Mouse (Mus musculus): Measurements from ENCODE around the gene Gzmm. TPM values are rescaled to one million over a fixed set of nuclear protein-coding genes. Genes with fewer than 3 reads are reported as not detected.

Gene Gzmm
- 0.96 and 1.0 TPM in 2 replicates for polyA plus RNA-seq (2012; rRNA removed; ENCODE audit: low replicate concordance)

GRCm38 (mm10) chr10:79688720-79689119 lies at the start of gene Gzmm:
Gzmm (plus strand) TSS chr10:79689020.

GRCm38 (mm10) chr10:79645711-79646110 lies 43.1 kb upstream of the Gzmm start, which contains the start of gene Odf3l2:
Odf3l2 (minus strand) TSS chr10:79645738.

GRCm38 (mm10) chr10:79664131-79664665 lies 24.6 kb upstream of the Gzmm start, which contains the start of gene Madcam1:
Madcam1 (plus strand) TSS chr10:79664559.

GRCm38 (mm10) chr10:79668771-79669575 lies 19.8 kb upstream of the Gzmm start, which contains the start of gene Tpgs1:
Tpgs1 (plus strand) TSS chr10:79669369.

GRCm38 (mm10) chr10:79681591-79682245 lies 7.1 kb upstream of the Gzmm start, which contains the start of gene Cdc34:
Cdc34 (plus strand) TSS chr10:79682195.

GRCm38 (mm10) chr10:79704065-79704969 lies 15.5 kb downstream of the Gzmm start, which contains the start of gene Bsg:
Bsg (plus strand) TSS chr10:79704491.

GRCm38 (mm10) chr10:79716254-79716987 lies 27.6 kb downstream of the Gzmm start, which contains the start of gene Hcn2:
Hcn2 (plus strand) TSS chr10:79716634.

Other genes with a start within 250 kb of the Gzmm start
- not detected in 2 replicates for gene Vmn2r83, start 220.3 kb upstream of the Gzmm start, polyA plus RNA-seq (2012; rRNA removed; ENCODE audit: low replicate concordance)
- 24.3 and 42.8 TPM in 2 replicates for gene Plpp2, start 155.2 kb upstream of the Gzmm start, polyA plus RNA-seq (2012; rRNA removed; ENCODE audit: low replicate concordance)
- 50.2 and 106 TPM in 2 replicates for gene Mier2, start 133.8 kb upstream of the Gzmm start, polyA plus RNA-seq (2012; rRNA removed; ENCODE audit: low replicate concordance)
- gene Theg, start 101.7 kb upstream of the Gzmm start, polyA plus RNA-seq (2012; rRNA removed; ENCODE audit: low replicate concordance): not detected in 2 replicates
- gene C2cd4c, start 75.0 kb upstream of the Gzmm start, polyA plus RNA-seq (2012; rRNA removed; ENCODE audit: low replicate concordance): 0.11 and 0.67 TPM in 2 replicates
- gene Shc2, start 51.1 kb upstream of the Gzmm start, polyA plus RNA-seq (2012; rRNA removed; ENCODE audit: low replicate concordance): 11.9 and 35.3 TPM in 2 replicates
- gene Odf3l2, start 43.3 kb upstream of the Gzmm start, polyA plus RNA-seq (2012; rRNA removed; ENCODE audit: low replicate concordance): not detected in 2 replicates
- 0.35 and 0.63 TPM in 2 replicates for gene Madcam1, start 24.5 kb upstream of the Gzmm start, polyA plus RNA-seq (2012; rRNA removed; ENCODE audit: low replicate concordance)
- 53.3 and 65.9 TPM in 2 replicates for gene Tpgs1, start 19.7 kb upstream of the Gzmm start, polyA plus RNA-seq (2012; rRNA removed; ENCODE audit: low replicate concordance)
- gene Cdc34, start 6.8 kb upstream of the Gzmm start, polyA plus RNA-seq (2012; rRNA removed; ENCODE audit: low replicate concordance): 199 and 244 TPM in 2 replicates
- 629 and 760 TPM in 2 replicates for gene Bsg, start 15.5 kb downstream of the Gzmm start, polyA plus RNA-seq (2012; rRNA removed; ENCODE audit: low replicate concordance)
- 2.0 and 3.2 TPM in 2 replicates for gene Hcn2, start 27.6 kb downstream of the Gzmm start, polyA plus RNA-seq (2012; rRNA removed; ENCODE audit: low replicate concordance)
- 53.4 and 66.9 TPM in 2 replicates for gene Polrmt, start 57.6 kb downstream of the Gzmm start, polyA plus RNA-seq (2012; rRNA removed; ENCODE audit: low replicate concordance)
- gene Fgf22, start 66.1 kb downstream of the Gzmm start, polyA plus RNA-seq (2012; rRNA removed; ENCODE audit: low replicate concordance): 0.26 TPM in 1 of 2 replicates, not detected in the other
- 70.2 and 152 TPM in 2 replicates for gene Rnf126, start 77.9 kb downstream of the Gzmm start, polyA plus RNA-seq (2012; rRNA removed; ENCODE audit: low replicate concordance)
- gene Fstl3, start 88.3 kb downstream of the Gzmm start, polyA plus RNA-seq (2012; rRNA removed; ENCODE audit: low replicate concordance): 48.7 and 48.9 TPM in 2 replicates
- gene Prss57, start 101.9 kb downstream of the Gzmm start, polyA plus RNA-seq (2012; rRNA removed; ENCODE audit: low replicate concordance): 0.17 and 0.19 TPM in 2 replicates
- 79.5 and 127 TPM in 2 replicates for gene Palm, start 104.6 kb downstream of the Gzmm start, polyA plus RNA-seq (2012; rRNA removed; ENCODE audit: low replicate concordance)
- 0.53 and 9.3 TPM in 2 replicates for gene Misp, start 132.0 kb downstream of the Gzmm start, polyA plus RNA-seq (2012; rRNA removed; ENCODE audit: low replicate concordance)
- 143 and 437 TPM in 2 replicates for gene Ptbp1, start 165.4 kb downstream of the Gzmm start, polyA plus RNA-seq (2012; rRNA removed; ENCODE audit: low replicate concordance)
- 9.6 and 15.2 TPM in 2 replicates for gene Prtn3, start 185.5 kb downstream of the Gzmm start, polyA plus RNA-seq (2012; rRNA removed; ENCODE audit: low replicate concordance)
- 32.9 and 40.1 TPM in 2 replicates for gene Plppr3, start 185.6 kb downstream of the Gzmm start, polyA plus RNA-seq (2012; rRNA removed; ENCODE audit: low replicate concordance)
- gene Elane, start 197.2 kb downstream of the Gzmm start, polyA plus RNA-seq (2012; rRNA removed; ENCODE audit: low replicate concordance): 1.6 and 3.3 TPM in 2 replicates
- 21,080 and 31,020 TPM in 2 replicates for gene Cfd, start 201.8 kb downstream of the Gzmm start, polyA plus RNA-seq (2012; rRNA removed; ENCODE audit: low replicate concordance)
- gene Med16, start 219.9 kb downstream of the Gzmm start, polyA plus RNA-seq (2012; rRNA removed; ENCODE audit: low replicate concordance): 55.6 and 79.3 TPM in 2 replicates
- gene Gm26602, start 221.8 kb downstream of the Gzmm start, polyA plus RNA-seq (2012; rRNA removed; ENCODE audit: low replicate concordance): not detected in 2 replicates
- gene Kiss1r, start 228.0 kb downstream of the Gzmm start, polyA plus RNA-seq (2012; rRNA removed; ENCODE audit: low replicate concordance): 9.9 and 10.5 TPM in 2 replicates
- gene R3hdm4, start 232.2 kb downstream of the Gzmm start, polyA plus RNA-seq (2012; rRNA removed; ENCODE audit: low replicate concordance): 145 and 176 TPM in 2 replicates
- gene Arid3a, start 238.0 kb downstream of the Gzmm start, polyA plus RNA-seq (2012; rRNA removed; ENCODE audit: low replicate concordance): 3.0 and 9.3 TPM in 2 replicates

Data from subcutaneous adipose tissue, adult 2 months (tissue).